Comparison of ENCODE assay signal across 8 mouse cellular contexts in the genomic region with DNA sequence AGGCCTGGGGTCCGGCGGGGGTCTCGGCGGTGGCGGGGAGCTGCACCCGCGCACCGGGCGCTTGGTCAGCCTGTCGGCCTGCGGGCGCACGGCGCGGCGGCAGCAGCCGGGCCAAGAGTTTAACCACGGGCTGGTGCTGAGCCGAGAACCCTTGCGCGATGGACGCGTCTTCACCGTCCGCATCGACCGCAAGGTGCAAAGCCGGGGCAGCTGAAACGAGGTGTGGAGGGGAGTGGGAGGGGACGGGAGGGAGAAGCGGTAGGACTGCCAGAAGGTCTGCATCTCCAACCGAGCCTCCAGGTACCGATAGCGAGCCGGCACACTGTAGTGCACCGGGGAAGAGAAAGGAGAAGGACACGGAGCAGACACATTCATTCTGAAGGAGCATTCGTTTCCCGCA. TPM values are rescaled to one million over a fixed set of nuclear protein-coding genes. Genes with fewer than 3 reads are reported as not detected.
A peak's percentile ranks its signal among the peaks of the same experiment; 100 is the strongest.
DNase-seq lines count a peak whose midpoint lies in the region; ATAC-seq and TF ChIP-seq lines count a peak whose summit lies in the region.

No protein-coding gene starts in this region.

- peak overlapping the region; percentile 72 for H3K9ac ChIP-seq in hindbrain, postnatal 0 days (replicated peaks; ENCODE audit: low read length)

- peaks cover 17% of the 10 kb centered on the region for H3K4me1 ChIP-seq in hindbrain, postnatal 0 days (ENCODE audit: insufficient read depth, low read length)

- ATAC-seq in CD4-positive, CD25-positive, alpha-beta regulatory T cell, adult 4 months = no peak
- no peak; the same call in 1 of the 2 replicates for ATAC-seq in hindbrain, postnatal 0 days

- H3ac ChIP-seq in myocyte (ENCODE audit: control insufficient read depth, insufficient read length) = peak overlapping the region; percentile 51

- no peak for TF ChIP-seq CTCF in hindbrain, postnatal 0 days (IDR thresholded peaks at IDR 0.05; ENCODE audit: low read depth)

- no peaks in the 10 kb centered on the region for H3K27me3 ChIP-seq in hindbrain, postnatal 0 days (ENCODE audit: insufficient read depth, low read length)
- H3K27me3 ChIP-seq in myocyte (ENCODE audit: control insufficient read depth, insufficient read depth, insufficient read length) = no peaks in the 10 kb centered on the region

- H3K79me2 ChIP-seq in myocyte (ENCODE audit: control insufficient read depth, insufficient read depth) = no peaks in the 10 kb centered on the region

- H3K9me3 ChIP-seq in hindbrain, postnatal 0 days (ENCODE audit: low read length) = no peaks in the 10 kb centered on the region

- peaks cover 30% of the 10 kb centered on the region for H3K36me3 ChIP-seq in hindbrain, postnatal 0 days (ENCODE audit: insufficient read depth, low read length)
- H3K36me3 ChIP-seq in myocyte (ENCODE audit: control insufficient read depth, insufficient read depth) = peaks cover 20% of the 10 kb centered on the region

- under 1% methylated on average over 39 of the region's 39 CpGs for WGBS in hindbrain, postnatal 0 days

- peak overlapping the region; percentile 63 for H3K4me3 ChIP-seq in hindbrain, postnatal 0 days (ENCODE audit: low read length)
- H3K4me3 ChIP-seq in myocyte = peak overlapping the region; percentile 85

- H3K4me2 ChIP-seq in hindbrain, postnatal 0 days (ENCODE audit: low read depth, low read length) = peak overlapping the region; percentile 98
- H3K4me2 ChIP-seq in myocyte (ENCODE audit: low read depth) = peak overlapping the region; percentile 83

- TF ChIP-seq POLR2A in myocyte (IDR thresholded peaks at IDR 0.05; ENCODE audit: insufficient read length, low read depth) = no peak

- peak overlapping the region; percentile 91 for H3K27ac ChIP-seq in hindbrain, postnatal 0 days

- DNase-seq in CD4-positive, CD25-positive, alpha-beta regulatory T cell, adult 2 months (ENCODE audit: low read depth, low spot score) = peak; percentile 46
- peak; percentile 20 for DNase-seq in right cerebral cortex, adult 18-20 months
- no peak for DNase-seq in right cerebral cortex, postnatal 14 days
- no peak for DNase-seq in hindbrain, postnatal 0 days (ENCODE audit: low spot score)
- no peak for DNase-seq in adipocyte (ENCODE audit: low spot score)
- DNase-seq in layer of hippocampus, adult 18-20 months (ENCODE audit: low spot score in 2 of 2) = no peak

TF ChIP-seq in myocyte, 11 proteins besides CTCF, POLR2A, EP300 and RAD21:
- peak in 1 of 3 experiments; percentile 14 for TF ChIP-seq MYOG (IDR thresholded peaks at IDR 0.05; ENCODE audit: control insufficient read depth in 1 of 3, insufficient read depth in 1 of 3, insufficient read length in 2 of 3, low read depth in 2 of 3)
- TF ChIP-seq REST (IDR thresholded peaks at IDR 0.05; ENCODE audit: insufficient read depth, insufficient read length) = no peak
- TF ChIP-seq E2F4 (IDR thresholded peaks at IDR 0.05; ENCODE audit: insufficient read depth) = no peak
- no peak for TF ChIP-seq MYOD1 (IDR thresholded peaks at IDR 0.05; ENCODE audit: control insufficient read depth in 1 of 3, insufficient read length in 2 of 3, low read depth in 2 of 3)
- TF ChIP-seq MAX (IDR thresholded peaks at IDR 0.05; ENCODE audit: low read depth) = no peak
- TF ChIP-seq CEBPB (IDR thresholded peaks at IDR 0.05; ENCODE audit: insufficient read depth, poor library complexity, severe bottlenecking) = no peak

RNA-seq across cellular contexts. Expression of gene Neurl4, which starts 1.1 kb away (rescaled TPM):
- polyA plus RNA-seq in CD4-positive, CD25-positive, alpha-beta regulatory T cell, adult 4 months (2017; shearing (Covaris generic)) = 1 to 10 TPM; 8.3 to 9.1 TPM
- 95.1 and 118 TPM in 2 replicates for total RNA-seq in hindbrain, postnatal 0 days (2014; rRNA removed)
- polyA plus RNA-seq in hindbrain, postnatal 0 days (2015; fragmentation: Nextera tagmentation; extraction: Ambion mirVana) = 11.9 and 13.1 TPM in 2 replicates
- polyA plus RNA-seq in myocyte (2012; fragmentation: generic; extraction: Trizol) = 42.2 TPM
- total RNA-seq in layer of hippocampus, adult 18-20 months (2021) = 100 to 1,000 TPM; 108 to 114 TPM

RNA-seq across cellular contexts. Expression of gene 2810408A11Rik, which starts 1.2 kb away (rescaled TPM):
- polyA plus RNA-seq in CD4-positive, CD25-positive, alpha-beta regulatory T cell, adult 4 months (2017; shearing (Covaris generic)) = 1 to 10 TPM; 1.6 to 2.0 TPM
- total RNA-seq in hindbrain, postnatal 0 days (2014; rRNA removed) = 2.9 and 9.7 TPM in 2 replicates
- polyA plus RNA-seq in hindbrain, postnatal 0 days (2015; fragmentation: Nextera tagmentation; extraction: Ambion mirVana) = 6.5 and 8.1 TPM in 2 replicates
- 3.0 TPM for polyA plus RNA-seq in myocyte (2012; fragmentation: generic; extraction: Trizol)
- total RNA-seq in layer of hippocampus, adult 18-20 months (2021) = under 1 TPM; 0.17 to 0.58 TPM

RNA-seq across cellular contexts. Expression of gene Acap1, which starts 6.7 kb away (rescaled TPM):
- polyA plus RNA-seq in CD4-positive, CD25-positive, alpha-beta regulatory T cell, adult 4 months (2017; shearing (Covaris generic)) = 100 to 1,000 TPM; 256 to 383 TPM
- 1.5 TPM in 1 of 2 replicates, not detected in the other for total RNA-seq in hindbrain, postnatal 0 days (2014; rRNA removed)
- polyA plus RNA-seq in hindbrain, postnatal 0 days (2015; fragmentation: Nextera tagmentation; extraction: Ambion mirVana) = 0.20 and 0.21 TPM in 2 replicates
- polyA plus RNA-seq in myocyte (2012; fragmentation: generic; extraction: Trizol) = 1.4 TPM
- not detected for total RNA-seq in layer of hippocampus, adult 18-20 months (2021)

RNA-seq across cellular contexts. Expression of gene Gps2, which starts 11.7 kb away (rescaled TPM):
- 100 to 1,000 TPM; 120 to 134 TPM for polyA plus RNA-seq in CD4-positive, CD25-positive, alpha-beta regulatory T cell, adult 4 months (2017; shearing (Covaris generic))
- 48.1 and 67.6 TPM in 2 replicates for total RNA-seq in hindbrain, postnatal 0 days (2014; rRNA removed)
- polyA plus RNA-seq in hindbrain, postnatal 0 days (2015; fragmentation: Nextera tagmentation; extraction: Ambion mirVana) = 60.8 and 65.9 TPM in 2 replicates
- 38.0 TPM for polyA plus RNA-seq in myocyte (2012; fragmentation: generic; extraction: Trizol)
- 10 to 100 TPM; 35.7 to 36.1 TPM for total RNA-seq in layer of hippocampus, adult 18-20 months (2021)

RNA-seq across cellular contexts. Expression of gene Eif5a, which starts 19.8 kb away (rescaled TPM):
- polyA plus RNA-seq in CD4-positive, CD25-positive, alpha-beta regulatory T cell, adult 4 months (2017; shearing (Covaris generic)) = 1,000 to 10,000 TPM; 1,067 to 1,377 TPM
- 491 and 500 TPM in 2 replicates for total RNA-seq in hindbrain, postnatal 0 days (2014; rRNA removed)
- 1,157 and 1,160 TPM in 2 replicates for polyA plus RNA-seq in hindbrain, postnatal 0 days (2015; fragmentation: Nextera tagmentation; extraction: Ambion mirVana)
- polyA plus RNA-seq in myocyte (2012; fragmentation: generic; extraction: Trizol) = 1,243 TPM
- 100 to 1,000 TPM; 438 to 463 TPM for total RNA-seq in layer of hippocampus, adult 18-20 months (2021)

Comparison
In these comparisons a context has a peak if more than half of its experiments do, and no peak if none do; other contexts are left out.
1. DNase-seq: peak in CD4-positive, CD25-positive, alpha-beta regulatory T cell, adult 2 months (single experiment) and right cerebral cortex, adult 18-20 months (single experiment); none in right cerebral cortex, postnatal 14 days (single experiment), hindbrain, postnatal 0 days (single experiment), adipocyte (single experiment) and layer of hippocampus, adult 18-20 months (0 of 2).
2. RNA of gene Acap1, which starts 6.7 kb away (polyA plus RNA-seq): 256 to 383 TPM in CD4-positive, CD25-positive, alpha-beta regulatory T cell, adult 4 months; 1.4 TPM in myocyte (single experiment) and 0.20 to 0.21 TPM in hindbrain, postnatal 0 days; every median in the first group is over 100 times any median in the second.